Mouse (Mus musculus) adipocyte (in vitro differentiated cells): ENCODE data around the gene Sptb.

Source experiments
- DNase-seq: peaks from one replicate; pipeline ENCODE4 v3.0.0-alpha.2; 2016; ENCODE audit warnings: low spot score

The Sptb gene

DNA sequence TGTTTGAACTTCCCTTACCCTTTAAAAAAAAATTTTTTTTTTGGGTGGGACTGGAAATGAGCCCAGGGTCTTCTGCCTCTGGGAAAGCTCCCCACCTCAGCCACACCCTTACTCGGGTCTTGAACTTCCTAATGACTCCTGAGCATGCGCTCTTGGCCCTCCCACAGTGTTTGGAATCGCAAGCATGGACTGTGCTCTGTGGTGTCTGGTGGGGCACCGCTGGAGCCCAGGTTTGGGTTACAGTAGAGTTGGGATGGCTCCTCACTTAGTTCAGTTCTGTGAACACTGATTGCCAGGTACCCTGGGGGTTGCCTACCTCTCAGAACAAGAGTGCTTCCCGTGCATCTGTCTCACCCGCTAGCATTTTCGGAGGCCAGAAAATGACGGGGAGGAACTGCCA, 168.9 kb downstream of the Sptb start:
- no peak for DNase-seq

DNA sequence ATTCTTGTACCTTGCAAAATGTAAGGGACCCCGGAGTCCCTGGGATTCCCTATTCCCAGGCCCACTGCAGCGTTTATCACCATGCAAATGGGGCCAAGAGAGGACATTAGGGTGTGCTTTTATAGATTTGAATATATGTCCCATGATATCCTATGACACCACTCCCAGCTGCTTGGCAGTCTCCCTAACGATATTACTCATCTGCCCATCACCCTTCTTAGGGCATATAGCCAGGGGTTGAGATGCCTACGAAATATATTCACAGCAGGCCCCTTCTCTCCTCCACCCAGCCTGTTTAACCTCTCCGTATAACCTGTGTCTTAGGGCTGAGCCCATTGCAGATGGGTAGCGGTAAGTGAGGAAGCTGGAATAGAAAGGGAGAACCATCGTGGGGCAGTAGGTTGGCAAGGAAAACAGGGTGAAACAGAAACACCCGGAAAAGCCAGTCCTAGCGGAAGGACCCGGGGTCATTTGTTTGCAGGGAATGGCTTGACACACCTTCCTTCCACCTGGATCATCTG, 169.6 kb downstream of the Sptb start:
- DNase-seq, result no peak

DNA sequence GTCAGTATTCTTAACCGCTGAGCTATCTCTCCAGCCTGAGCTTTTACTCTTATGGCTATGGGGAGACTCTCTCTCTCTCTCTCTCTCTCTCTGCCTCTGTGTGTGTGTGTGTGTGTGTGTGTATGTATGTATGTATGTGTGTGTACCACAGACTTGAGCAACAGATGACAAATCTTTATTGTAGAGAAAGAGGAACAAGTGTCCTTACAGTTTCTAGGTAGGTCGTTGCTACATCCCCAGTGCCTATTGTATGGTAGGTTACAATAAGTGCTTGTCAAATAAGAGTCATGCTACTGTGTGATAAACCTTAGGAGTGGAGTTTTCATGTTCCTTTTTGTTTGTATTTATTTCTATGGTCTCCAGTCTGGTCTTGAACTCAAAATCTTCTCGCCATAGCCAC, 170.2 kb downstream of the Sptb start:
- no peak for DNase-seq

DNA sequence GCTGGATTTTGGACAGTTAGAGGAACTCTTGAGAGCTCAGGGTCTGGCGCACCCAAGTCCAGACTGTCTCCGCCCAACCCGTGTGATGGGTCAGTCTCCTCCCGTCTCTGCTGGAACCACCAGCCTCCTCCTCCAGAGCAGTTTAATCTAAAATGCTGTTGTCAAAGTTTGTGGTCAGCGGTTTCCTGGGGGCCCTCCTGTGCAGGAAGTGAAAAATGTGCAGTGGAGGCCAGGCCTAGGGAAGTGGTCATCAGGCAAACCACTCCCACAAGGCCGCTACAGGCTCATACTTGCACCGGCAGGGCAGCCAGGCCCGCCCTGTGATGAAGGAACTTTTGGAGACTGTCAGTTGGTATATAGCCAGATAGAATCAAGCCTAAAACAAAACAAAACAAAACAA, 172.9 kb downstream of the Sptb start:
- no peak for DNase-seq

DNA sequence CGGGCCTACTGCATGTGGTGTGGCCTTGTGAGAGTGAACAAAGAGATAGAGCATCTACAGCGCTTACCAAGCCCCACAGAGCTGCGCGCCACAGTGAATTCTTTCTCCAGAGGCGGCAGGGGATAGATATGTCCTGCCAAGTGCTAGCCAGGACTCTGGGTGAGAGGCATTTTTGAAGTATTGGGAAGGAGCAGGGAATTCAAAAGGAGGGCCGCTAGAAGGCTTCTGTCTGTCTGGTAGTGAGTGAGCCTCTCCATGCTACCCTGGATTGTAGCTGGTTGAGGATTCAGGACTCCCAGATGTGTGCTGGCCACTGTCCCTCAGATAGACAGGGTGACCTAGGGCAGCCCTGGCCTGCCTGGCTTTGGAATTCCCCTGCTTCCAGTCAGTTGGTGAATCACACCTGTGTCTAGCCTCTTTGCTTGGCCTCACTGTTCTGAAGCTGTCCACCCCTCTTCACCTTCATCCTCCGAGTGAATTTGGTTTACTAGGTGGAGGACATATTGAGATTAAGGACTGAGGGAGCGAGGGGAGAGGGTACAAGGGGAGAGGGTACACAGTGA, 173.7 kb downstream of the Sptb start:
- peak; percentile 17 for DNase-seq

DNA sequence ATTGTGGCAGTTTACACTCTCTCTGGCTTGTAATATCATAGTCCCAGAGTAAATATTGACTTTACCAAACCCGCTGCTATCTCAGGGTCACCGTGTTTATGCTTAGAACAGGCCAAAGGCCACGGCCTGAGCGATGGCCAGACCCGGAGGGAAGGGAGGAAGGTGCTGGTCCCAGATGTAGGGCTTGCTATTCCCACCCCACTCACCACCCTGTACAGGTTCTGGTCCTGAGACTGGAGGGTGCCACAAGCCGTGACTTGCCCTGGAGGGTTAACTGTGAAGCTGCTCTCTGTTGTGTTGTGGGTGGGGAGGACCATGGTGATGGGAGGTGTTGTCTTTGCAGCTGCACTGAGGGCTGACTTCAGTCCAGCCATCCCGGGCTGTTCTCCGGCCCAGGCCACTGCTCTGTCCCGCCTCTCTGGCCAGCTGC, 174.9 kb downstream of the Sptb start:
- DNase-seq, result peak; percentile 21

DNA sequence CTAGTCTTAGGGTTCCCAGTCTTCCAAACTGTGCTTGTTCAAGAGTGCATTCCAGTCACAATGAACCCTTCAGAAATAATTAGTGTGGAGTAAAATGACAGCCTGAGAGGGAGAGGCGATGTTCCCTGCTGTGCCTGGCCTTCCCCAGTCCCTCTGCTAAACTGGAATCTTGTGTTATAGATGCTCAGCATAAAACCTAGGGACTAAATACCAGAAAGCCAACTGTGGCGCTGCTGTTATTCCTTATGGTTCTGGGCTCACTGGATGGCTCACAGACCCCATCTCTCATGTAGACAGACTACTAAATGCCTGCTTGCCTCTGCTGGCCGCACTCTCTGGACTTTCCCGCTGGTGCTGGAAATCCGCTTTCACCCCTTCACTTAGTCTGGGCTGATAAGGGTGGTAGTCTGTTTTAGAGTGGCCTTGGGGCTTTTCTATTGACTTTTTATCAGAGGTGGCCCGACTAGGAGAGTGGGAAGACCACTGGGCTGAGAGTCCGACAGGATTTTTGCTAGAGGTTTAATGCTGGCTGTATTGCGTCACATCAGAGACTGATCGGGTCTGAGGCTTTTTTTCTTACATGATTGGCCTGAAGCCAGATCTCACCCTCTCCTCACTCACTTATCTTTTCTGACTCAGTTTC, 175.6 kb downstream of the Sptb start:
- peak; percentile 40 for DNase-seq

DNA sequence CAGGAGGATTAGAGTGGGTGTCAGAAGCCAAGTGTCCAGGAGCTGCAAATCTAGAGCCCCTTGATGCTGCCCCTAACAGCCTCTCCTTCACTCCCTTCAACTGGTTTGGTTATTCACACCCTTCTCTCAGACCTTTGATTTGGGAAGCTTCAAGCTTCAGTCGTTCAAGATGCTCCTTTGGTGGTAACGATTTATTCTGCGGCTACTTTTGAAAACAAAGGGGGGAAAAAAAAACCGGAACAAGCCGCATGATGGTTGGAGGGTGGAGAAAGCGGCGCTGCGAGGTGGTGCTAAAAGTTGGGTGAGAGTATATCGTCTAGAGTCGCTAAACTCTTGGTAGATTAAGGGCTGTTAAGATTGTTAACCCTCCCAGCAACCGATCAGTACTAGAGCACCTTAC, 176.1 kb downstream of the Sptb start:
- DNase-seq, result peak; percentile 38

DNA sequence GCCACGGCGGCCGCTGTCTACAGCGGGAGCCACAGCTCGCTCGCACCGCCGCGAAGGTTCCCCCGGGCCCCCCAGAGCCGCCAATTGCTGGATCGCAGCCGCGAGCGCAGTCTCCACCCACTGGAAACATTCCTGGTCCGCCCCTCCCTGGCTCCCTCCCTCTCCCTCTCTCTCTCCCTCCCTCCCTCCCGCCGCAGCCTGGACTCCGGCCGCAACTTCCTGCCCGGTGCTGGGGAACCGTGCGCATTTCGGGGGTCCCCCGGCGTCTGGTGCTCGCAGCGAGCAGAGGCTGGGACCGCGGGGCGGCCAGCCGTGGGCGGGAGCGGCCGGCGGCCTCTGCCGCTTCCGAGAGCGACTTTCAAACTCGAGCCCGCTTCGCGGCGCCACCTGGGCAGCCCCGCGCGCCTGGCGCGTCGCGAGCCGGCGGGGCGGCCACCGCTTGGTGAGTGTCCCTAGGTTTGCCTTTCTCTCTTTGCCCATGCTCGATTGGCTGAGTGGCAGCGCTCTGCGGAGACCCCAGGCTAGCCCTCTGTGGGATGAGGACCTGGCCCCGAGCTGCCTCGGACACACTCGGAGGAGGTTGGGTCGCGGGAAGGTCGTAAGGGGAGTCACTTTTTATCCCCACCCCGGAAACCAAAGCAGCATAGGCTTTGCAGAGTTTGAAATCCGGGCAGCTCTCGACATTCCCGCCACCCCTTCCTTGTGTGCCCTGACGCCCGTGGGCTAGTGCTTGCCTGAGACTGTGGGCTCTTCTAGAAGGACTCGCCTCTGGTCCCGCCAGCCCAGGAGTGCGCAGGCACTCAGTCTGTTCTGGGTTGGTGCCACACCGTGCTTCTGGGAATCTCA, 176.7 kb downstream of the Sptb start:
- DNase-seq, result peak; percentile 54

DNA sequence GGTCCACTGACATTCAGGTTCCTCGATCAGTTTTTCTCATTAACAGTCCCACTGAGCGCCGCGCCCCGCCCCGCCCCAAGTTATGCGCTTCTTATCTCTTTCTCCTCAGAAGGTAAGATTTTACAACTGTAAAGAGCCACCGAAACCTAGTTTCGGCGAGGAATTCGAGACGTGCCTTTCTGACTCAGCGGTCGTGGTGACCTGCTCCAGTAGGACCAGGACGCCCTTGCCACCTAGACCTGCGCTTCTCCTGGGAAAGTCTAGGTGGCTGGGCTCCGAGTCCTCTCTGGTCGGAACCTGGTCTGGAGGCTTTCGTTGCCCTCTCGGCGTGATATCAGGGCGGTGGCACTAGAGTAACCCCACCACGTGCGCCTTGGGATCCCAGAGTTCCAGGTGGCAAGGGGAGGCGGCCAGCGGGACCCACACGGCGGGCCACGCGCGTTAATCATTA, 177.4 kb downstream of the Sptb start:
- no peak for DNase-seq

DNA sequence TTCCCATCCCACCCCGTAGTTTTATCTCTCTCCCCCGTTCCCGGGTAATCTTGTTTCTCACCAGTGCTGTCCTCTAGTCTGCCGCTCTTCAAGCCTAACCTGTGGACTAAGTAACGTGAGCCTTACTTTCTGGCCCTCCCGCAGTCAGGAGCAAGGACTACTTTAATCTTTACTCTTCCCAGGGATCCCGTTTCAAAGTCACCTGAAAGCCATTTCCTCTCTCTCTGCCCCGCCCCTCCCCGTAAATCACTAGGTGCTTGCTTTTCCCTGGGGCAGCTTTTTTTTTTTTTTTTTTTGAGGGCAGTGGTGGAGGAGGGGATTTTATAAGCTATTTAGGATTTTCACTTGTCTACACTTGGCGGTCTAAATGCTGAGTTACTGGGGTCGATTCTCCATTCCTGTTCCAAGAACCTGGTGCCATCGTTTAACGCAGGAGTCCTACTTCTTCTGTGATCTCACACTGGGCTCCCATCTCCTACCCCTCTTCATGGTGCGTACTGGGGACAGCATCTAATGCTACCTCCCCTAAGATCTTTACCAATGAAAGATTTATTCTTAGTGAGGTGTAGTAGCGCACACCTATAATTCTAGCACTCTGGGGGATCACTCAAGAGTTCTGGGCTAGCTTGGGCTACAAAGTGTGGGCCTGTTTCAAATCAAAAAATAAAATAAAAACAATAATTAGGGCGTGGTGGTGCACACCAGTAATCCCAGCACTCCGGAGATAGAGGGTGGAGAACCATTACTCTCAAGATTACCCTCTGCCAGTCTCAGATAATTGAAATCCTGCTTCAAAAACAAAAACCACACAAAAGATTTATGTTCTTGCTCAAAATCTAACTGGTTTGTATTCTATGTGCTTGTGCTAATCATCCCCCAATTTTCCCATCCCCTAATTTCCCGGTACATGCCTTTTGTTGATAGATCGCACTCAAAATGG, 178.1 kb downstream of the Sptb start:
- no peak for DNase-seq

DNA sequence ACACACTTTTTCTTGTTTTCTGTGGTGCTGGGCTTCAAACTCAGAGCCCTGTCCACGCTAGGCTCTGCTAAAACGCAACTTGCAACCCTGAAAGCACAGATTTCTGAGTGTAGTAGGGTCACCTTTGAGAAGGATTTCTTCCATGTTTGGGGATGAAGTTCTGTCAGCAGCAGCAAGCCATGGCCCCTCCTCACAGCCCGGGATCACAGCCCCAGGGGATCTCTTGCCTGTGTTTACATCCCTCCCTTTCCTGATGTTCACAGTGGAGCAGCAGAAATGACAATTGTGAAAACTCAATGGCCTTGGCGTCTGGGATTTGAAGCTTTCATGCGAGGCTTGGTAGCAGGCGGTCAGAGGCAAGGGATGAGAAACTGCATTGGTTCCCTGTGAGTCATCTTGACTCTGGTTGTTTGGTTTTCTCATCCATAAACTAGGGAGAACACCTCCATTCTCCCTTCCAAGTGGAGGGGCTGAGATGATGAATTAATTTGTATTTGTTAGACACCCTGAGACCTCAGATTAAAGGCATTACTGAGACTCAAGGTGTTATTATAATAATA, 179.7 kb downstream of the Sptb start, which contains the start of gene Plekhg3:
TSS of gene Plekhg3 (plus strand) at position 312 of the 560 bp plus-strand sequence.
- no peak for DNase-seq
